Mouse (Mus musculus): ENCODE results near the gene Rfx1. TPM values are rescaled to one million over a fixed set of nuclear protein-coding genes. Genes with fewer than 3 reads are reported as not detected.
A peak's percentile ranks its signal among the peaks of the same experiment; 100 is the strongest.

Gene Rfx1
- polyA plus RNA-seq, 1 experiment from 2014 or later, result 7.4 TPM

GRCm38 (mm10) chr8:84132225-84132624 is 65.6 kb downstream of the Rfx1 start:
- no peak for TF ChIP-seq CTCF (IDR thresholded peaks at IDR 0.05; ENCODE audit: low read depth)
- WGBS, result 84% methylated on average over 8 of the region's 8 CpGs

GRCm38 (mm10) chr8:84137848-84138247 is 71.2 kb downstream of the Rfx1 start:
- Histone ChIP-seq H3K4me1 (replicated peaks; ENCODE audit: insufficient read depth, low read length) (no peaks in the 10 kb centered on the region), H3K4me3 (replicated peaks; ENCODE audit: low read depth, low read length) (no peak overlapping the region), H3K36me3 (ENCODE audit: insufficient read depth, low read length) (peaks cover 89% of the 10 kb centered on the region), H3K4me2 (ENCODE audit: low read length) (no peak overlapping the region), H3K27me3 (ENCODE audit: insufficient read depth, low read length) (no peaks in the 10 kb centered on the region), H3K27ac (no peak overlapping the region), H3K9me3 (replicated peaks; ENCODE audit: low read length) (no peaks in the 10 kb centered on the region), H3K9ac (ENCODE audit: low read depth, low read length) (no peak overlapping the region)
- no peak for DNase-seq (ENCODE audit: low spot score)
- no peak for ATAC-seq (replicated peaks; ENCODE audit: low FRiP score, low read depth)
- 94% methylated on average over 3 of the region's 3 CpGs for WGBS
- no peak for TF ChIP-seq CTCF (IDR thresholded peaks at IDR 0.05; ENCODE audit: low read depth)

More at GRCm38 (mm10) chr8:84132225-84132624, 65.6 kb downstream of the Rfx1 start:
- no peak overlapping the region for H3K27ac ChIP-seq
- H3K4me2 ChIP-seq (ENCODE audit: low read length), result no peak overlapping the region
- no peak for ATAC-seq (replicated peaks; ENCODE audit: low FRiP score, low read depth)
- H3K4me3 ChIP-seq (replicated peaks; ENCODE audit: low read depth, low read length), result no peak overlapping the region
- no peaks in the 10 kb centered on the region for H3K27me3 ChIP-seq (ENCODE audit: insufficient read depth, low read length)
- no peak for DNase-seq (ENCODE audit: low spot score)
- no peak overlapping the region for H3K9ac ChIP-seq (ENCODE audit: low read depth, low read length)
- H3K9me3 ChIP-seq (replicated peaks; ENCODE audit: low read length), result no peaks in the 10 kb centered on the region
- peaks cover 47% of the 10 kb centered on the region for H3K36me3 ChIP-seq (ENCODE audit: insufficient read depth, low read length)
- H3K4me1 ChIP-seq (replicated peaks; ENCODE audit: insufficient read depth, low read length), result no peaks in the 10 kb centered on the region

- DNase-seq (ENCODE audit: low spot score) (no peak), ATAC-seq (replicated peaks; ENCODE audit: low FRiP score, low read depth) (no peak)
- no peaks in the 10 kb centered on the region for H3K9me3 ChIP-seq (replicated peaks; ENCODE audit: low read length)
- no peak overlapping the region for H3K9ac ChIP-seq (ENCODE audit: low read depth, low read length)
- WGBS, result 88% methylated on average over 4 of the region's 4 CpGs
- H3K27ac ChIP-seq, result no peak overlapping the region
- no peak for TF ChIP-seq CTCF (IDR thresholded peaks at IDR 0.05; ENCODE audit: low read depth)
- no peak overlapping the region for H3K4me3 ChIP-seq (replicated peaks; ENCODE audit: low read depth, low read length)
- no peaks in the 10 kb centered on the region for H3K27me3 ChIP-seq (ENCODE audit: insufficient read depth, low read length)
- H3K36me3 ChIP-seq (ENCODE audit: insufficient read depth, low read length), result peaks cover 73% of the 10 kb centered on the region
- no peaks in the 10 kb centered on the region for H3K4me1 ChIP-seq (replicated peaks; ENCODE audit: insufficient read depth, low read length)
- no peak overlapping the region for H3K4me2 ChIP-seq (ENCODE audit: low read length)
These were observed 74.2 kb downstream of the Rfx1 start for GRCm38 (mm10) chr8:84140838-84141237.

- Histone ChIP-seq H3K4me2 (ENCODE audit: low read length) (no peak overlapping the region), H3K27ac (no peak overlapping the region), H3K9me3 (replicated peaks; ENCODE audit: low read length) (no peaks in the 10 kb centered on the region), H3K27me3 (ENCODE audit: insufficient read depth, low read length) (no peaks in the 10 kb centered on the region), H3K4me1 (replicated peaks; ENCODE audit: insufficient read depth, low read length) (peaks cover 10% of the 10 kb centered on the region; the same call in 1 of the 2 replicates), H3K9ac (ENCODE audit: low read depth, low read length) (no peak overlapping the region), H3K4me3 (replicated peaks; ENCODE audit: low read depth, low read length) (no peak overlapping the region), H3K36me3 (ENCODE audit: insufficient read depth, low read length) (peaks cover 35% of the 10 kb centered on the region)
- DNase-seq (ENCODE audit: low spot score) (no peak), ATAC-seq (replicated peaks; ENCODE audit: low FRiP score, low read depth) (no peak)
- TF ChIP-seq CTCF (IDR thresholded peaks at IDR 0.05; ENCODE audit: low read depth), result no peak
- 89% methylated on average over 8 of the region's 8 CpGs for WGBS
These were observed 78.1 kb downstream of the Rfx1 start for GRCm38 (mm10) chr8:84144636-84145245.

MicroRNA genes within 50 kb of the gene (microRNA counts, 519-probe panel; counts per million panel counts)
- microRNA mmu-miR-709, result 330 counts per million, percentile 68 among the panel's probes with 10 or more counts

Small RNAs within 50 kb of the gene (microRNA-seq; reads per million reads assigned to microRNA genes)
- gene Mir709, result not detected

Other genes with a start within 250 kb of the Rfx1 start
- 11.5 and 14.4 TPM in 2 replicates for gene Adgrl1, start 166.7 kb upstream of the Rfx1 start, polyA plus RNA-seq (2015; fragmentation: Nextera tagmentation; extraction: Ambion mirVana)
- gene Gm10644, start 111.6 kb upstream of the Rfx1 start, polyA plus RNA-seq (2015; fragmentation: Nextera tagmentation; extraction: Ambion mirVana), result 0.46 and 0.47 TPM in 2 replicates
- 23.0 and 27.8 TPM in 2 replicates for gene Asf1b, start 111.3 kb upstream of the Rfx1 start, polyA plus RNA-seq (2015; fragmentation: Nextera tagmentation; extraction: Ambion mirVana)
- 104 and 109 TPM in 2 replicates for gene Prkaca, start 93.8 kb upstream of the Rfx1 start, polyA plus RNA-seq (2015; fragmentation: Nextera tagmentation; extraction: Ambion mirVana)
- gene Samd1, start 69.2 kb upstream of the Rfx1 start, polyA plus RNA-seq (2015; fragmentation: Nextera tagmentation; extraction: Ambion mirVana), result 6.7 and 7.2 TPM in 2 replicates
- 1.1 and 1.7 TPM in 2 replicates for gene 1700067K01Rik, start 65.3 kb upstream of the Rfx1 start, polyA plus RNA-seq (2015; fragmentation: Nextera tagmentation; extraction: Ambion mirVana)
- gene 2210011C24Rik, start 54.7 kb upstream of the Rfx1 start, polyA plus RNA-seq (2015; fragmentation: Nextera tagmentation; extraction: Ambion mirVana), result 15.8 and 21.0 TPM in 2 replicates
- 12.7 and 15.7 TPM in 2 replicates for gene Palm3, start 45.4 kb upstream of the Rfx1 start, polyA plus RNA-seq (2015; fragmentation: Nextera tagmentation; extraction: Ambion mirVana)
- gene Il27ra, start 24.2 kb upstream of the Rfx1 start, polyA plus RNA-seq (2015; fragmentation: Nextera tagmentation; extraction: Ambion mirVana), result 1.2 and 1.3 TPM in 2 replicates
- gene Rln3, start 21.8 kb upstream of the Rfx1 start, polyA plus RNA-seq (2015; fragmentation: Nextera tagmentation; extraction: Ambion mirVana), result not detected in 2 replicates
- gene Gm10643, start 1.7 kb upstream of the Rfx1 start, polyA plus RNA-seq (2015; fragmentation: Nextera tagmentation; extraction: Ambion mirVana), result 1.8 TPM in 2 replicates
- gene Dcaf15, start 37.9 kb downstream of the Rfx1 start, polyA plus RNA-seq (2015; fragmentation: Nextera tagmentation; extraction: Ambion mirVana), result 7.5 TPM in 2 replicates
- 0.05 and 0.14 TPM in 2 replicates for gene Podnl1, start 59.2 kb downstream of the Rfx1 start, polyA plus RNA-seq (2015; fragmentation: Nextera tagmentation; extraction: Ambion mirVana)
- gene Cc2d1a, start 81.1 kb downstream of the Rfx1 start, polyA plus RNA-seq (2015; fragmentation: Nextera tagmentation; extraction: Ambion mirVana), result 17.2 and 19.1 TPM in 2 replicates
- gene 4930432K21Rik, start 81.2 kb downstream of the Rfx1 start, polyA plus RNA-seq (2015; fragmentation: Nextera tagmentation; extraction: Ambion mirVana), result 1.3 and 1.6 TPM in 2 replicates
- 8.6 and 9.6 TPM in 2 replicates for gene Nanos3, start 118.4 kb downstream of the Rfx1 start, polyA plus RNA-seq (2015; fragmentation: Nextera tagmentation; extraction: Ambion mirVana)
- 10.5 and 11.0 TPM in 2 replicates for gene Zswim4, start 170.2 kb downstream of the Rfx1 start, polyA plus RNA-seq (2015; fragmentation: Nextera tagmentation; extraction: Ambion mirVana)
- gene D8Ertd738e, start 182.9 kb downstream of the Rfx1 start, polyA plus RNA-seq (2015; fragmentation: Nextera tagmentation; extraction: Ambion mirVana), result 373 and 388 TPM in 2 replicates
- 80.4 and 81.6 TPM in 2 replicates for gene Mri1, start 190.5 kb downstream of the Rfx1 start, polyA plus RNA-seq (2015; fragmentation: Nextera tagmentation; extraction: Ambion mirVana)
- gene Ccdc130, start 203.5 kb downstream of the Rfx1 start, polyA plus RNA-seq (2015; fragmentation: Nextera tagmentation; extraction: Ambion mirVana), result 17.4 and 20.2 TPM in 2 replicates